Mouse (Mus musculus) liver, embryonic 15.5 days (tissue): ENCODE measurements around the gene Dolk. TPM values are rescaled to one million over a fixed set of nuclear protein-coding genes. Genes with fewer than 3 reads are reported as not detected.
A peak's percentile ranks its signal among the peaks of the same experiment; 100 is the strongest.

Source experiments
- ATAC-seq: fragments of 200-750 bp; cut with Nextera tagmentation; 2 replicates; pipeline ENCODE4 v1.8.0; 2017; ENCODE audit warnings: moderate number of reproducible peaks, mild to moderate bottlenecking, moderate library complexity; ENCODE audit not compliant: insufficient read depth
- H3K27ac ChIP-seq: fragments of 300-500 bp; sonication (generic); replicated peaks from 2 replicates; pipeline ENCODE4 v1.5.1; 2015; ENCODE audit warnings: mild to moderate bottlenecking, inconsistent platforms
- H3K27me3 ChIP-seq: fragments of 300-500 bp; sonication (generic); 2 replicates; pipeline ENCODE4 v1.6.1; 2015; ENCODE audit warnings: mild to moderate bottlenecking, inconsistent platforms
- H3K36me3 ChIP-seq: fragments of 300-500 bp; sonication (generic); replicated peaks from 2 replicates; pipeline ENCODE4 v1.6.1; 2015; ENCODE audit warnings: moderate library complexity, mild to moderate bottlenecking, inconsistent platforms
- H3K4me1 ChIP-seq: fragments of 300-500 bp; sonication (generic); replicated peaks from 2 replicates; pipeline ENCODE4 v1.6.1; 2015; ENCODE audit warnings: inconsistent platforms
- H3K4me2 ChIP-seq: fragments of 300-500 bp; sonication (generic); 2 replicates; pipeline ENCODE4 v1.6.1; 2015; ENCODE audit warnings: moderate library complexity, mild to moderate bottlenecking, inconsistent platforms
- H3K4me3 ChIP-seq: fragments of 300-500 bp; sonication (generic); replicated peaks from 2 replicates; pipeline ENCODE4 v1.5.1; 2015; ENCODE audit warnings: mild to moderate bottlenecking, inconsistent platforms
- H3K9ac ChIP-seq: fragments of 300-500 bp; sonication (generic); 2 replicates; pipeline ENCODE4 v1.6.1; 2015; ENCODE audit warnings: moderate library complexity, mild to moderate bottlenecking, inconsistent platforms
- H3K9me3 ChIP-seq: fragments of 300-500 bp; sonication (generic); replicated peaks from 2 replicates; pipeline ENCODE4 v1.6.1; 2016; ENCODE audit warnings: inconsistent platforms
- WGBS: fragments of 180-500 bp; shearing (Covaris S2); methylation state at CpG from one replicate; pipeline ENCODE4 v1.1.7; 2015; ENCODE audit warnings: mixed read lengths; ENCODE audit not compliant: insufficient replicate concordance; 5-methylcytosine and 5-hydroxymethylcytosine counted together
- polyA plus RNA-seq: library from polyadenylated mRNA; unstranded; fragments of >200 nt; fragmentation: Nextera tagmentation; extraction: Ambion mirVana; gene quantifications from 2 replicates; pipeline ENCODE4 v1.2.1, GENCODE M21; 2015

Gene Dolk
- polyA plus RNA-seq, 1 experiment from 2014 or later, result 12.0 TPM

DNA sequence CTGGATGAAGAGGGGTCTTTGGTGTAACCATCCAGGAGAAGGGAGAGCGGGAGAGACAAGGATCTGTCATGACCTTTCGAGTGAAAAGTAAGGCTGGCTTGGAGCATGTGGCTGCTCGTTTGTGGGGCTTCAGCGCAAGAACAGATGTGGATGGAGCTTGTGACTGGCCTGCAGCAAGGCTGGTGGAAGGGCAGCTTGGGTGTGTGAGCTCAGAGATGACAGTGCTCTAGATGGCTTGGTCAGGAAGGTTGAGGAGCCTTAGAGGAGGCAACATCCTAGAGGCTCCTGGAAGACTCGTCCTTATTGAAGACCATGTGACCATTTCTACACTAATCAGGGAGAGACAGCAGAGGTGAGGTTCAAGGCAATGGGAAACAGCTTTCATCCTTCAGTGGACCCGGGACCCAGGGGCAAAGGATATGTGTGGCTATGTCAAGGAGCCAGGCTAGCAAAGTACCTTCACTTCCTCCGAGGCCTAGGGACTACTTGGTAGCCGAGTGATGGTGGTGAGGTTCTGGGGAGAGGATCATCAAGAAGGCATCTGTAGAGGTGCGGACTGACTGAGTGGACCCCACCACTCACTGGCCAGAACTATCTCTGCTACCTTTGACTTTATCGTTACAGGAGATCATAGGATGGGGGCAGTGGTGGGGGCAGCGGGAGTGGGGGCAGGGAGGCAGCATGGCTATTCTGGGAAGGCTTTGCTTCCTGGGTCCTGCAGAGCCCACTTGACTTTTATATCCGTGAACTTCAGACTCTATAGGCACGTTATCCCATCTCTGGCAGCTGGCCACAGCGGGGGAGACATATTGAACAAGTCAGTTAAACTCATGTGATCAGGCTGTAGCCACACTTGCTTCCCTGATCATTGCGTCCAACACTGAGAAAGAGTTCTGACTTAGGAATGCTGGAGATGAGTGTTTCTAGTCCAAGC lies 26.7 kb downstream of the Dolk start:
- peaks cover 92% of the 10 kb centered on the region for H3K36me3 ChIP-seq
- no peak for ATAC-seq
- 77% methylated on average over 15 of the region's 15 CpGs for WGBS
- no peaks in the 10 kb centered on the region for H3K9me3 ChIP-seq
- no peak overlapping the region for H3K27ac ChIP-seq
- no peak overlapping the region for H3K4me3 ChIP-seq
- no peak overlapping the region for H3K4me2 ChIP-seq
- H3K4me1 ChIP-seq, result peaks cover 25% of the 10 kb centered on the region
- no peaks in the 10 kb centered on the region for H3K27me3 ChIP-seq
- H3K9ac ChIP-seq, result no peak overlapping the region

DNA sequence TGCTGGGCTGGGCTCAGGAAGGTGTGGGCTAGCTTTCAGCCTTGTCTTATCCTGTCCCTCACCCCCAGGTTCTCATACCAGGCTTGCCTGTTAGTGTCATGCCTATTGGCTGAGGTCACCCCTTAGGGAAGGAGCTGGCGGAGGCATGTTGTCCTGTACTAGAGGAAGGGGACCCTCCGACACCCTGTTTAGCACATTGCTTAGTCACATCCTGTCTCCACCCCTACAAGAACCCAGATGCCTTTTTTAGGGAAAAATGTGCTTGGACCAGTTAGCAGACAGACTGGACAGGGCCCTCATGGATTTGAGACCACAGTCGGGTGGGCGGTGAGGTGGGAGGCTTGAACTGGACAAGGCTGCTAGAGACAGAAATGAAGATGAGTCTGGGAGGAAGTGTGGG lies 27.5 kb downstream of the Dolk start:
- ATAC-seq, result peak; percentile 30; the same call in 1 of the 2 replicates
- H3K4me3 ChIP-seq, result no peak overlapping the region
- no peak overlapping the region for H3K4me2 ChIP-seq
- no peaks in the 10 kb centered on the region for H3K27me3 ChIP-seq
- 47% methylated on average over 4 of the region's 4 CpGs for WGBS
- no peaks in the 10 kb centered on the region for H3K9me3 ChIP-seq
- no peak overlapping the region for H3K9ac ChIP-seq
- peaks cover 28% of the 10 kb centered on the region for H3K4me1 ChIP-seq
- no peak overlapping the region for H3K27ac ChIP-seq
- H3K36me3 ChIP-seq, result peaks cover 84% of the 10 kb centered on the region

DNA sequence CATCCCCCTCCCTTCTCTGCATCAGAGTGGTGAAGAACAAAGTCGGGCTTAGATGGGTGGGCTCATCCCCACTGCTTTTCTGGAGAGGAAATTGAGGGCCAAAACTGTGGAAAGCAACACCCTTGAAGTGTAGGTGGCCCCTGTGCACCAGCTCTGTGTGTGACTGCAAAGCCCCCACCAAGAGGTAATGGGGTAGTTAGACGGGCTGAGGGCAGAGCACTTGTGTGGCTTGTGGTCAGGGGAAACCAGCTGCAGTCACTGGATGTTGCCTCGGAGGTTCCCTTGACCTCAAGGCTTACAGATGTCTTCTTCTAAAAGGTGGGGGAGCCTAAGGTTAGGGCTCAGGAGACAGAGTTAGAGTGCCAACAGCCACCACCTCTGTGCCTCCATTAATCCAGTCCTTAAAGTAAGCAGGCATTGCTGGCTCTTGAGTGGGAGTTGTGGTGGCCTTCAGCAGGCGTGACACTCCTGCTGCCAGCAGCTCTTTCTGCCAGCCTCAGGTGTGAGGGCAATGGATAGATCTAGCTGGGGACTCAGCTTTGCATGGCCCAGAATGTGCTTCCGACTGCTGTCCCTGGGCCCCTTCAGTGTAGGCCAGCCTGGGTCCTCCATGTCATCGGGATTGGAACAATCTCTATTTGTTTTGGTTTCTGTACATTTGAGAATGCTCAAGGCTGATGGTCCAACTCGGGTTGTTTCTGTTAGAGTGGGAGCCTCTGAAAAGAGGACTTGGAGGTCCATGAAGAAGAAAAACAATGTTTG lies 28.3 kb downstream of the Dolk start:
- no peak overlapping the region for H3K4me3 ChIP-seq
- H3K9me3 ChIP-seq, result no peaks in the 10 kb centered on the region
- peaks cover 31% of the 10 kb centered on the region for H3K4me1 ChIP-seq
- peaks cover 82% of the 10 kb centered on the region for H3K36me3 ChIP-seq
- WGBS, result 48% methylated on average over 7 of the region's 7 CpGs
- H3K4me2 ChIP-seq, result no peak overlapping the region
- no peaks in the 10 kb centered on the region for H3K27me3 ChIP-seq
- no peak for ATAC-seq
- no peak overlapping the region for H3K9ac ChIP-seq
- no peak overlapping the region for H3K27ac ChIP-seq

DNA sequence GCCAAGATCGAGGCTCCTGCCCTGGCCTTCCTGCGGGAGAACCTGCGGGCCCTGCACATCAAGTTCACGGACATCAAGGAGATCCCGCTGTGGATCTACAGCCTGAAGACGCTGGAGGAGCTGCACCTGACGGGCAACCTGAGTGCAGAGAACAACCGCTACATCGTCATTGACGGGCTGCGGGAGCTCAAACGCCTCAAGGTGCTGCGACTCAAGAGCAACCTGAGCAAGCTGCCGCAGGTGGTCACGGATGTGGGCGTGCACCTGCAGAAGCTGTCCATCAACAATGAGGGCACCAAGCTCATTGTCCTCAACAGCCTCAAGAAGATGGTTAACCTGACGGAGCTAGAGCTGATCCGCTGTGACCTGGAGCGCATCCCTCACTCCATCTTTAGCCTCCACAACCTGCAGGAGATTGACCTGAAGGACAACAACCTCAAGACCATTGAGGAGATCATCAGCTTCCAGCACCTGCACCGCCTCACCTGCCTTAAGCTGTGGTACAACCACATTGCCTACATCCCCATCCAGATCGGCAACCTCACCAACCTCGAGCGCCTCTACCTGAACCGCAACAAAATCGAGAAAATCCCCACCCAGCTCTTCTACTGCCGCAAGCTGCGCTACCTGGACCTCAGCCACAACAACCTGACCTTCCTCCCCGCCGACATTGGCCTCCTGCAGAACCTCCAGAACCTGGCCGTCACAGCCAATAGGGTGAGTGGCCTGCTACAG lies 29.4 kb downstream of the Dolk start:
- 90% methylated on average over 30 of the region's 30 CpGs for WGBS
- Histone ChIP-seq H3K27me3 (no peaks in the 10 kb centered on the region), H3K36me3 (peaks cover 78% of the 10 kb centered on the region)

DNA sequence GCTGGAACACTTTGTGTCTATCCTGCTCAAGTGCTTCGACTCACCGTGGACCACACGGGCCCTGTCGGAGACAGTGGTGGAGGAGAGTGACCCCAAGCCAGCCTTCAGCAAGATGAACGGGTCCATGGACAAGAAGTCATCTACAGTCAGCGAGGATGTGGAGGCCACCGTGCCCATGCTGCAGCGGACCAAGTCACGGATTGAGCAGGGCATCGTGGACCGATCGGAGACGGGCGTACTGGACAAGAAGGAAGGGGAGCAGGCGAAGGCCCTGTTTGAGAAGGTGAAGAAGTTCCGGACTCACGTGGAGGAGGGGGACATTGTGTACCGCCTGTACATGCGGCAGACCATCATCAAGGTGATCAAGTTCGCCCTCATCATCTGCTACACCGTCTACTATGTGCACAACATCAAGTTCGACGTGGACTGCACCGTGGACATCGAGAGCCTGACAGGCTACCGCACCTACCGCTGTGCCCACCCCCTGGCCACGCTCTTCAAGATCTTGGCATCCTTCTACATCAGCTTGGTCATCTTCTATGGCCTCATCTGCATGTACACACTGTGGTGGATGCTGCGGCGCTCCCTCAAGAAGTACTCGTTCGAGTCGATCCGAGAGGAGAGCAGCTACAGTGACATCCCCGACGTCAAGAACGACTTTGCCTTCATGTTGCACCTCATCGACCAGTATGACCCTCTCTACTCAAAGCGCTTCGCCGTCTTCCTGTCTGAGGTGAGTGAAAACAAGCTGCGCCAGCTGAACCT lies 30.3 kb downstream of the Dolk start:
- ATAC-seq, result no peak
- no peak overlapping the region for H3K9ac ChIP-seq

More for the DNA sequence above, 29.4 kb downstream of the Dolk start:
- Histone ChIP-seq H3K9ac (no peak overlapping the region), H3K9me3 (no peaks in the 10 kb centered on the region), H3K4me1 (peaks cover 41% of the 10 kb centered on the region), H3K4me2 (no peak overlapping the region), H3K4me3 (no peak overlapping the region), H3K27ac (no peak overlapping the region)
- no peak for ATAC-seq

DNA sequence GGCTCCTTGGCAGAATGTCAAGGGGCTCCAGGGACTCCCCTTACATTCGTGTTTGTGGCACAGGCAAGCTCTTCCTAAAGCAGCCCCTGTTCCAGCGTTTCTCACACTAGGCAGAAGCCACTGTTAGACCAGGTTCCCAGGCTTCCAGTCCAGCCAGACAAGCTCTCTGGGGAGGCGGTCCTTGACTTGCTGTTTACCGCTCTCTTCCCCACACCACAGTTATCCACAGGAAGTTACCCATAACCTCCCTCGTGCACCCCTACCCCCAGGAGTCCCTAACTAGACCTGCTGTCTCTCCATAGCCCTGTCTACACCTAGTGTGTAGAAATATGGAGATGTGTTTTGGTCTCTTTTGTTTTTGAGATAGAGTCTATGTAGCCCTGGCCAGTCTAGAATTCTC lies 32.3 kb downstream of the Dolk start:
- Histone ChIP-seq H3K9me3 (no peaks in the 10 kb centered on the region), H3K4me1 (peaks cover 48% of the 10 kb centered on the region), H3K4me2 (no peak overlapping the region), H3K36me3 (peaks cover 67% of the 10 kb centered on the region), H3K27me3 (no peaks in the 10 kb centered on the region), H3K9ac (no peak overlapping the region), H3K4me3 (no peak overlapping the region), H3K27ac (no peak overlapping the region)
- WGBS, result 41% methylated on average over 5 of the region's 5 CpGs
- ATAC-seq, result no peak

More for the DNA sequence above, 30.3 kb downstream of the Dolk start:
- H3K27ac ChIP-seq, result no peak overlapping the region
- H3K9me3 ChIP-seq, result no peaks in the 10 kb centered on the region
- WGBS, result 92% methylated on average over 42 of the region's 42 CpGs
- H3K27me3 ChIP-seq, result no peaks in the 10 kb centered on the region
- peaks cover 51% of the 10 kb centered on the region for H3K4me1 ChIP-seq
- no peak overlapping the region for H3K4me3 ChIP-seq
- peaks cover 69% of the 10 kb centered on the region for H3K36me3 ChIP-seq
- H3K4me2 ChIP-seq, result no peak overlapping the region

DNA sequence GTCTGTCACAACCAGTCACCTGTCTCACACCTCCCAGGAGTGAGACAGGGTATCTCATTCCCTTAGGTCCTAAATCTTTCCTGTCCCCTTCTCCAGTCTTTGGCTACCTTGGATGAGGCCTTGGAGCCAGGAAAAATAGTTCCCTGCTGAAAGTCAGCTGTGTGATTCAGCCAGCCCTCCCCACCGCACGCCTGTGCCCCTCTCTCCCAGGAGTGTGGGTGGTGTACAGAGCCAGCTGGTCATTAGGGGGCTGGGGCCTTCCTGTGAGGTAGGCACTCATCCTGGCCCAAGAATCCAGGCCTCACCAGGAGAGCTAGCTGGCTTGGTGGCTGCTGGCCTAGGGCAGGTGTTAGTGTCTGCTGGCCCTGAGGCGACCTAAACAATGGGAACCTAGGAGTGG lies 33.6 kb downstream of the Dolk start:
- H3K27me3 ChIP-seq, result no peaks in the 10 kb centered on the region
- peaks cover 40% of the 10 kb centered on the region for H3K4me1 ChIP-seq
- no peak overlapping the region for H3K9ac ChIP-seq
- H3K36me3 ChIP-seq, result peaks cover 66% of the 10 kb centered on the region
- 68% methylated on average over 3 of the region's 3 CpGs for WGBS
- H3K9me3 ChIP-seq, result no peaks in the 10 kb centered on the region
- H3K27ac ChIP-seq, result no peak overlapping the region
- H3K4me2 ChIP-seq, result no peak overlapping the region
- ATAC-seq, result no peak
- H3K4me3 ChIP-seq, result no peak overlapping the region

DNA sequence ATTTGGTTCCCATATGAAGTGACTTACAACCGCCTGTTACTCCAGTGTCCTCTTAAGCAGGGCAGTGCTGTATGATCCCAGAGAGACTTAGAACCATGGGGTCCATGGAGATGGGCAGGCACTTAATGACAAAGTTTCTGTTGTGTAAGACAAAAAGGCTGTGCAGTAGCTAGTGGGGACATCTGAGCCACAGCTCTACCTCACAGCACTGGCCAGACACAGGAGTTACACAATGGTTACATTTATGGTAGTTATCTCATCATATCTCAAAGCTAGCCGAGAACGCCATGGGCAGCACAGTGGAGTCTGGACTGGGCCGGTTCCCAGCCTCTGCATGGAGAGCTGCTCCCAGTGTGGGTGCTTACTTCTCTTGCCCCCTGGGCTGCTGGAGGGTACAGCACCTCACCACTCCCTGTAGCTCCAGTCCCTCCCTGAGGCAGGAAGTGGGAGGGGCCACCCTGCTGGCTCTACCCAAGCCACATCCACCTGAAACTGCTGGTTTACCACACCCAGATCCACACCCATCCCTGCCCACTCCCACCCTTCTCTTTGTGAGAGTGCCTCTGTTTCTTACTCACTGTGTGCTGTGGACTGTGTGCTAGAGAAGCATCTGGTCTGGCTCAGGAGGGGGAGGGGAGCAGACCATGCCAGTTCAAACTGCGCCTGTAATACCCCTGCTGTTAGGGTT lies 34.6 kb downstream of the Dolk start:
- Histone ChIP-seq H3K27me3 (no peaks in the 10 kb centered on the region), H3K27ac (peak overlapping the region; percentile 51), H3K4me2 (peak overlapping the region; percentile 18; the same call in 1 of the 2 replicates), H3K9me3 (no peaks in the 10 kb centered on the region), H3K4me3 (no peak overlapping the region), H3K4me1 (peaks cover 46% of the 10 kb centered on the region), H3K9ac (no peak overlapping the region), H3K36me3 (peaks cover 56% of the 10 kb centered on the region)
- 38% methylated on average over 5 of the region's 5 CpGs for WGBS
- peak; percentile 67 for ATAC-seq

DNA sequence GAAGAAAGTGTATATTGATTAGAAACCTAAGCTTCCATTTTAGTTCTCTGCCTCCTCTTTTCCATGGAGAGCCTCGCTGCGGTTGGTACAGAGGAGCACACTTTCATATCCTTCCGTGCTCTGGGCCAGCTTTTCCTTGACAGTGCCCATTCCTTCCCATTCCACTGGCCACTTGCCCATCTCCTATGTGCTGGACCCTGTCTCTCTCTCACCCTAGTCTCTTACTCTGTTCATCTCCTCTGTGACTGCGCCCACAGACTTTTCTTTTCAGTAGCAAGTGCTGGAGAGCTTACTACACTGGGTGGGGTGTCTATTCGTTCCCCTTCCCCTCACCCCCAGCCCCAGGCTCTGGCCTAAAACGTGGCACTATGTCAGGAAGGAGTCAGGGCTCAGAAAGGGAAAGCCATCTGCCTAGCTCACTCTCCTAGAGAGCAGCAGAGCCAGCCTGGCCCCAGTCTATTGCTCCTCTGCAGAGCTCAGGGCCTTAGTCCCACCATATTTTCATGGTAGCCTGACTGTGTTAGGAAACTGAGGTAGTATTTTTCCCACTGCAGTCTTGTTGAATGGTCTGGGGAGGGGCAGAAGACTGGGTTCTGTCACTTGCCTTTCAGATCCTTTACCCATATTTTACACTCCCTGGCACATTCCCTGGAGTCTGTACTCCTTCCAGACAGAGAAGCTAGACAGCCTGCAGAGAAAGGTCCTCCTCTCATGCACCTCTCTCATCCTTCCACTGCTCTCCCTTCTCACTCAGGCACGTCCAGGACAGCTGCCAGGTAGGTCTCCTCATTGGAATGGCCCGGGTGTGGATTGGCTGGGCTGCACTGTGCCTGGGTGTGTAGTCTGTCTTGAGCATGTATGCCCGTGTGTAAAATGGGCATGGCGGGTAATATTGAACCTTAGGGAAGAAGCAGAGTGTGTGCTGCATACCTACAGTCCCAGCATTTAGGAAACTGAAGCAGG lies 35.7 kb downstream of the Dolk start:
- H3K9ac ChIP-seq, result no peak overlapping the region
- 71% methylated on average over 10 of the region's 10 CpGs for WGBS
- H3K4me1 ChIP-seq, result peaks cover 56% of the 10 kb centered on the region
- no peak overlapping the region for H3K4me2 ChIP-seq
- no peak for ATAC-seq
- H3K36me3 ChIP-seq, result peaks cover 51% of the 10 kb centered on the region
- H3K4me3 ChIP-seq, result no peak overlapping the region
- no peaks in the 10 kb centered on the region for H3K27me3 ChIP-seq
- H3K27ac ChIP-seq, result no peak overlapping the region
- H3K9me3 ChIP-seq, result no peaks in the 10 kb centered on the region
